Mouse (Mus musculus): ENCODE measurements at regions not wholly inside any gene's neighbourhood (a gene's known extent, or its start where the extent isn't known, plus 50 kb on each side); places are given as distances from the start of the nearest gene placed in this dataset.

- TF ChIP-seq CTCF (IDR thresholded peaks at IDR 0.05; ENCODE audit: extremely low read depth, insufficient read depth, low read length) (no peak), POLR2A (IDR thresholded peaks at IDR 0.05; ENCODE audit: extremely low read depth, insufficient read depth, low read length) (no peak)
Measured at GRCm38 (mm10) chr11:117426651-117427050, 57.5 kb upstream of the Gm11733 start.
